Mouse (Mus musculus) forebrain, embryonic 11.5 days (tissue): Measurements from ENCODE around the gene Fbxo42. TPM values are rescaled to one million over a fixed set of nuclear protein-coding genes. Genes with fewer than 3 reads are reported as not detected.
"Not testable (repeated sequence)": the region's sequence is repeated elsewhere in the genome, so short reads cannot be mapped to it uniquely, and the experiment has no call there.

Source experiments
- ATAC-seq: fragments of 200-750 bp; cut with Nextera tagmentation; replicated peaks from 2 replicates; pipeline ENCODE4 v1.8.0; 2017; ENCODE audit warnings: moderate TSS enrichment; ENCODE audit not compliant: low FRiP score
- DNase-seq: peaks from one replicate; pipeline ENCODE4 v3.0.0-alpha.2; 2017; ENCODE audit warnings: low spot score
- H3K27ac ChIP-seq: fragments of 300-500 bp; sonication (generic); 2 replicates; pipeline ENCODE4 v1.5.1; 2014; ENCODE audit warnings: low read depth, low read length
- H3K27me3 ChIP-seq: fragments of 300-500 bp; sonication (generic); 2 replicates; pipeline ENCODE4 v1.6.1; 2014; ENCODE audit warnings: mild to moderate bottlenecking, low read length, mixed read lengths; ENCODE audit not compliant: control insufficient read depth, insufficient read depth
- H3K36me3 ChIP-seq: fragments of 300-500 bp; sonication (generic); 2 replicates; pipeline ENCODE4 v1.6.1; 2014; ENCODE audit warnings: mild to moderate bottlenecking, low read length, moderate library complexity, mixed read lengths; ENCODE audit not compliant: control insufficient read depth, insufficient read depth
- H3K4me1 ChIP-seq: fragments of 300-500 bp; sonication (generic); replicated peaks from 2 replicates; pipeline ENCODE4 v1.6.1; 2014; ENCODE audit warnings: low read length, mixed read lengths; ENCODE audit not compliant: control insufficient read depth, insufficient read depth
- H3K4me2 ChIP-seq: fragments of 300-500 bp; sonication (generic); 2 replicates; pipeline ENCODE4 v1.6.1; 2014; ENCODE audit warnings: low read depth, mild to moderate bottlenecking, low read length, moderate library complexity, mixed read lengths; ENCODE audit not compliant: severe bottlenecking
- H3K4me3 ChIP-seq: fragments of 300-500 bp; sonication (generic); 2 replicates; pipeline ENCODE4 v1.5.1; 2014; ENCODE audit warnings: low read depth, low read length
- H3K9ac ChIP-seq: fragments of 300-500 bp; sonication (generic); 2 replicates; pipeline ENCODE4 v1.6.1; 2014; ENCODE audit warnings: low read length
- H3K9me3 ChIP-seq: fragments of 300-500 bp; sonication (generic); 2 replicates; pipeline ENCODE4 v1.6.1; 2016; ENCODE audit warnings: low read length, mixed read lengths; ENCODE audit not compliant: control insufficient read depth
- WGBS: fragments of 180-500 bp; shearing (Covaris S2); extraction: QIAGEN DNeasy Blood & Tissue Kit; methylation state at CpG from one replicate; pipeline ENCODE4 v1.1.7; 2014; 5-methylcytosine and 5-hydroxymethylcytosine counted together
- polyA plus RNA-seq: library from polyadenylated mRNA; unstranded; fragments of >200 nt; fragmentation: Nextera tagmentation; extraction: Ambion mirVana; gene quantifications from 2 replicates; pipeline ENCODE4 v1.2.1, GENCODE M21; 2014

The Fbxo42 gene
- polyA plus RNA-seq, 1 experiment from 2014 or later: 31.6 TPM

GRCm38 (mm10) chr4:141139116-141139970 is 8.4 kb upstream of the Fbxo42 start, which contains the start of gene Szrd1:
Gene Szrd1 (minus strand): TSS chr4:141139775.
- H3K4me3 ChIP-seq: peak within 1 kb of the TSS; percentile 72
- peak within 1 kb of the TSS; percentile 91 for H3K27ac ChIP-seq
- no peaks in the 10 kb centered on the region for H3K9me3 ChIP-seq
- no peaks in the 10 kb centered on the region for H3K27me3 ChIP-seq
- H3K4me1 ChIP-seq: peaks cover 12% of the 10 kb centered on the region; the same call in 1 of the 2 replicates
- ATAC-seq: peak; percentile 94
- H3K36me3 ChIP-seq: no peaks in the 10 kb centered on the region
- under 1% methylated on average over 58 of the region's 63 CpGs for WGBS
- H3K9ac ChIP-seq: peak within 1 kb of the TSS; percentile 80
- peak; percentile 99 for DNase-seq
- peak within 1 kb of the TSS; percentile 97 for H3K4me2 ChIP-seq

GRCm38 (mm10) chr4:141140354-141140753 is 7.4 kb upstream of the Fbxo42 start:
- not testable (repeated sequence) for H3K27me3 ChIP-seq, H3K9me3 ChIP-seq, H3K9ac ChIP-seq, H3K36me3 ChIP-seq, ATAC-seq, H3K27ac ChIP-seq, H3K4me3 ChIP-seq, H3K4me2 ChIP-seq, H3K4me1 ChIP-seq, DNase-seq
- WGBS: 83% methylated on average over 9 of the region's 9 CpGs

- Histone ChIP-seq H3K36me3 (no peaks in the 10 kb centered on the region), H3K4me2 (no peak overlapping the region), H3K4me3 (no peak overlapping the region), H3K9me3 (no peaks in the 10 kb centered on the region), H3K9ac (no peak overlapping the region), H3K27ac (no peak overlapping the region), H3K4me1 (peaks cover 4% of the 10 kb centered on the region; the same call in 1 of the 2 replicates), H3K27me3 (no peaks in the 10 kb centered on the region)
- 89% methylated on average over 6 of the region's 6 CpGs for WGBS
- no peak for DNase-seq
- ATAC-seq: no peak
Measured at GRCm38 (mm10) chr4:141140967-141141366, 6.7 kb upstream of the Fbxo42 start.

GRCm38 (mm10) chr4:141142285-141142811 is 5.4 kb upstream of the Fbxo42 start:
- no peak overlapping the region for H3K9ac ChIP-seq
- peak; percentile 84 for DNase-seq
- 31% methylated on average over 9 of the region's 9 CpGs for WGBS
- no peak overlapping the region for H3K27ac ChIP-seq
- no peak for ATAC-seq
- peaks cover 2% of the 10 kb centered on the region; the same call in 1 of the 2 replicates for H3K4me1 ChIP-seq
- no peak overlapping the region for H3K4me2 ChIP-seq
- no peaks in the 10 kb centered on the region for H3K9me3 ChIP-seq
- H3K27me3 ChIP-seq: no peaks in the 10 kb centered on the region
- H3K36me3 ChIP-seq: no peaks in the 10 kb centered on the region
- H3K4me3 ChIP-seq: no peak overlapping the region

- H3K4me2 ChIP-seq, DNase-seq, H3K9ac ChIP-seq, H3K36me3 ChIP-seq, H3K4me3 ChIP-seq, H3K9me3 ChIP-seq, H3K27ac ChIP-seq, H3K27me3 ChIP-seq, ATAC-seq, H3K4me1 ChIP-seq: not testable (repeated sequence)
- 89% methylated on average over 8 of the region's 16 CpGs for WGBS
Measured at GRCm38 (mm10) chr4:141145124-141145523, 2.6 kb upstream of the Fbxo42 start.

GRCm38 (mm10) chr4:141146491-141147033 is 1.2 kb upstream of the Fbxo42 start:
- no peak overlapping the region for H3K9ac ChIP-seq
- no peaks in the 10 kb centered on the region for H3K27me3 ChIP-seq
- DNase-seq: no peak
- no peak overlapping the region for H3K4me2 ChIP-seq
- no peak overlapping the region for H3K4me3 ChIP-seq
- 0 out of 2 replicates have a peak, but pooled peaks cover 6% of the 10 kb centered on the region for H3K4me1 ChIP-seq
- no peak overlapping the region for H3K27ac ChIP-seq
- no peaks in the 10 kb centered on the region for H3K9me3 ChIP-seq
- 92% methylated on average over 6 of the region's 6 CpGs for WGBS
- no peaks in the 10 kb centered on the region for H3K36me3 ChIP-seq
- ATAC-seq: no peak

- Histone ChIP-seq H3K4me1 (0 out of 2 replicates have a peak, but pooled peaks cover 6% of the 10 kb centered on the region), H3K4me3 (peak overlapping the region; percentile 70), H3K9ac (peak overlapping the region; percentile 81), H3K4me2 (peak overlapping the region; percentile 78), H3K27ac (peak overlapping the region; percentile 83; the same call in 1 of the 2 replicates), H3K27me3 (no peaks in the 10 kb centered on the region), H3K36me3 (no peaks in the 10 kb centered on the region), H3K9me3 (no peaks in the 10 kb centered on the region)
- ATAC-seq (peak; percentile 84), DNase-seq (no peak)
- WGBS: under 1% methylated on average over 61 of the region's 66 CpGs
Measured at GRCm38 (mm10) chr4:141148009-141148801, 492 bp downstream of the Fbxo42 start.

- Histone ChIP-seq H3K4me3 (peak overlapping the region; percentile 70), H3K9me3 (no peaks in the 10 kb centered on the region), H3K27me3 (no peaks in the 10 kb centered on the region), H3K36me3 (no peaks in the 10 kb centered on the region), H3K4me1 (0 out of 2 replicates have a peak, but pooled peaks cover 6% of the 10 kb centered on the region), H3K27ac (no peak overlapping the region), H3K9ac (peak overlapping the region; percentile 81), H3K4me2 (peak overlapping the region; percentile 78)
- WGBS: 33% methylated on average over 7 of the region's 7 CpGs
- DNase-seq (no peak), ATAC-seq (no peak)
Measured at GRCm38 (mm10) chr4:141149116-141149515, 1.4 kb downstream of the Fbxo42 start.
